Mouse (Mus musculus): Measurements from ENCODE around the gene Hs6st1.

The Hs6st1 gene

DNA sequence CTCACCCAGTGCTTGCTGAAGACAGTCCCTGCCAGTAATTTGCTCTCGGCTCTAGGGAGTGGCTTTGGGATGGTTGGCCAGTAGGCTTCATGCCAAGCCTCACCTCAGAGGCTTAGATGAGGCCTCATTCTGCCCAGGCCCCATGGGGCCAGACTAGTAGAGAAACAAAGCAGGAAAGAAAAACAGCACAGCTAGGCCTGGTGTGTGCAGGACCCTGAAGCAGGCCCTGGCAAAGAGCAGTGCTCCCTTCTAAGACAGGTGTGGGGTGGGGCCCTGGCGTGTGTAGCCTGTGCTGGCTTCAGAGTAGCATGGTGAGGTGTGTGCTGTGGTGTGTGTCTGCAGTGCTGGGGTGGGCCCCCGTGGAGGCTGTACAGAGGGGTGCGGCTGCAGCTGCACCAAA, 20.2 kb downstream of the Hs6st1 start:
- DNase-seq, result no peak

- no peak for DNase-seq
Measured at GRCm38 (mm10) chr1:36089481-36089880, 21.3 kb downstream of the Hs6st1 start.

DNA sequence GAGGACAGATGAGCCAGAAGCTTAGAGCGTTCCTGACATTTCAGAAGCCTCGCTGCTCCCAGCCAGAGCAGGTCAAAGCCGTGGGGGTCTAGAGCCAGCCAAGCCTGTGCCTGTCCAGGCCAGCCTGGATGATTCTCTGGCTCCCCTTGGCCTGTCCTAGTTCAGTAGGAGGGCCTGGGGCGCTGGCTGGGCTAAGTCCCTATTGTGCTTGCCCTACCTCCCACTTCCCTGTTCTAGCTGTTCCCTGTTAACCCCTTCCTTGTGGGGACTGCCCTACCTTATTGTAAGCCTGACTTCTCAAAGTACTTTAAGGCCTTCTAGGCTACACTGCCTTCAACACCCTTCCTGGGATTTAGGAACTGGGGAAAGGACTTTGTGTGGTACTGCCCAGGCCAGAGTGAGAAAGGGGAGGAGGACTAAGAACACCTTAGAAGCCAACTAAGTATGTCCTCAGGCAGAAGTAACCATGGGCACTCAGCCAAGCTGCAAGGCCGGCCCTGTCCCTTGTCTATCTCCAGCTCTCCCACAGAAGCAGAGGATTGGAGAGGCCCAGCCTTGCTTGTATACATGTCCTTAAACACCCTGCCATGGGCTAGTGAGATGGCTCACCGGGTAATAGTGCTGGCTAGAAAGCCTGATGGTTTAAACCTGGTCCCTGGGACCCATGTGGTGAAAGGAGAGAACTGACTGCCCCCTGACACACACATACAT, 22.0 kb downstream of the Hs6st1 start:
- DNase-seq, result no peak

DNA sequence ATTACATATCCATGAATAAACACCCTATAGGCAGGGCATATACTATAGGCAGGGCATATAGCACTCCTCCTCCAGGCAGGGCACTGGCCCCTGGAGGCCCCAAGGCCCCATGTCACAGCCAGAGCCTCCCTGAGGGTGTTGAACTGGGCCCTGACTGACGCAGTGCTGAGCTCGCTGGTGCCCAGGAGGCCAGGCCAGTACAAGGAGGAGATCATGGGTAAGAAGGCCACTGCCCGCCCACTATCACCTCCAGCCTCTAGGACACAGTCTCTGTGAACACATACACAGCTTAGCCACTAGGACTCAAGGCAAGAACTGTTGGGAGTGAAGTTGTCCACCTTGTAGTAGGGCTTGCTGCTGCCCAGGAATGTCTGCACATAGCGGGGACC, 22.5 kb downstream of the Hs6st1 start:
- DNase-seq, result no peak

DNA sequence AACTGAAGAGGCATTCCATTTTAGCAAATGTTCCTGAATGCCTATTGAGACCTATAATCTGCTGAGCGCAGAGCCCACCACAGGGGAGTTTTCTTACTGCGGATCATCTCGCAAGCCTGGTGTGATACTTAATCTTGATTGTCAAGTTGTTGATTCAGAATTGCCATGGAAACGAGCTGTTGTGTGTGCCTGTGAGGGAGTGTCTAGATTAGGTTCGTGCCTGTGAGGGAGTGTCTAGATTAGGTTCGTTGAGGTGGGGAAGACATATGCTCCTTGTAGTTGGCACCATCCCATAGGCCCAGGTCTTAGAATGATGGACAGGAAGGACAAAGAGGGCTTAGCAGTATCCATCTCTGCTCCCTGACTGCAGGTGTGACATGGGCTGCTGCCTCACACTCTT, 23.0 kb downstream of the Hs6st1 start:
- DNase-seq, result no peak

- DNase-seq, result no peak
Measured at GRCm38 (mm10) chr1:36093741-36094140, 25.5 kb downstream of the Hs6st1 start.

DNA sequence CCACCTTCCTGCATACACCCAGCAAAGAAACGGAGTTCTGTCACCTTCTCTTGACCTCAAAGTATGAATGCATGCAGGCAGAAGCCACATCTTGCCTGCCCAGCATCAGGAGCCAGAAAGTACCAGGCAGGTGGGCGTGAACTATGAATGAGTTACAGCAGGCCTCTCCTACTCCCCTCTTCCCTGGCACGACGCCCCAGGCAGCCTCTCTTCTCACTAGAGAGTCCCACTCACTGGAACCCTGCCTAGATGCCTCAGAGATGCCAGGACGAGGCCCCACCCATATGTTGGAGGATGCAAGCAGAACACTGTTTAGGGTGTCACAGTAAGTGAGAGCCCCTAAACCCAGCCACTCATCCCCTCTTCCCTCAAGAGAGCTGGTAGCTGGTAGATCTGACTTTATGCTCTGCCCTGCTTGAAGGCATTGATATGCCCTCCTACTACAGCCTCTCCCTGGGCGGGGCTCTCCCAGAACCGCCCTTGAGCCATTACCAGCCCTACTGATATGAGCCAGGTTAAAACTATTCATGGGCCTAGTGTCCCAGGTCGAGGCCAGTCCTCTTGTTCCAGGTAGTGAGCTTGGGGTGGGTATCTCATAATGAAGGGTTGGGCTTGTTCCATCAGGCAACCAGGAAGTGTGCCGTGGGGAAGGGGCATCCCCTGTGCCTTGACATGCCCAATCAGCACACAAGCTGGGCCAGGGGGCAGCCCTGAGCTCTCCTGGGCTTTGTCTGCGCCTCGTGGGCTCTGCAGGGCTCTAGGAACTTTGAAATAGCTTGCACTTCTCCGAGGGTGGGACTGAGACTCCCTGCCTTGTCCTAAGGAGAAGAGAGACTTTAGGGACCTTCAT, 27.4 kb downstream of the Hs6st1 start:
- DNase-seq, result peak; percentile 91

DNA sequence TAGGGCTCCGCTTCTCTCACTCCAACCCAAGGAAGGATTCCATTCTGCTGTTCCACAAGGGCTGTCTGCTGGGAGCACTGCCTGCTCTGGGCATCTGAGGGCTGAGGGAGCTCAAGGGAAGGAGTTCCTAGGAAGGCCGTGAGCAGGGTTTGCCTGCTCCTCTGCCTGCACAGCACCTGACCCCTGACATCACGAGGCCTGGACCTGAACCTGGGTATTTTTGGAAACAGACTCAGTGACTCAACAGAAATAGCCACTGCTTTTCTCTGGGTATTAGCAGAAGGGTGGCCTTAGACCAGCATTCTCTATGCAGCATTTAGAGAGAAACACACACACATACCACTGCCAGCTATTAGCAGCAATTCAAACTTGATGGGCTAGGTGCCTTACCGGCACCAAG, 30.2 kb downstream of the Hs6st1 start:
- no peak for DNase-seq

- DNase-seq, result no peak
Measured at GRCm38 (mm10) chr1:36100371-36100770, 32.2 kb downstream of the Hs6st1 start.

- DNase-seq, result no peak
Measured at GRCm38 (mm10) chr1:36105917-36106706, 37.9 kb downstream of the Hs6st1 start.

DNA sequence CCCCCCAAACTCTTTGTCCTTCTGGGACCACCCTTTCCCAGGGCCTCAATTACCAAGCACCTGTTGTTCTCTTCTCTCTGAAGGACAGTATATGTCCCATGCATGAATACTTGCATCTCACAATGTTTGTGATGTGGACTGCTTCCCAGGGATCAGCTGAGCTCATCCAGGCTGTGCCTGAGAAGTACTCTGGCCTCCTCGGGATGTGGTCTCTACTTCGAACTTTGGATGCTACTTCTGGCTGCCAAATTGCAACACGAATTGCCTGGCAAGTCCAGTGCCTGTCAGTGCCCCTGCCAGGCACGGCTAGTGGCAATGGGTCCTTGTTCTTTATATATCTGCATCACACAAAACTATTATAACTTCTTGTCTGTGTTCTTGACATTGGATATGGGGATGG, 41.8 kb downstream of the Hs6st1 start:
- DNase-seq, result no peak

DNA sequence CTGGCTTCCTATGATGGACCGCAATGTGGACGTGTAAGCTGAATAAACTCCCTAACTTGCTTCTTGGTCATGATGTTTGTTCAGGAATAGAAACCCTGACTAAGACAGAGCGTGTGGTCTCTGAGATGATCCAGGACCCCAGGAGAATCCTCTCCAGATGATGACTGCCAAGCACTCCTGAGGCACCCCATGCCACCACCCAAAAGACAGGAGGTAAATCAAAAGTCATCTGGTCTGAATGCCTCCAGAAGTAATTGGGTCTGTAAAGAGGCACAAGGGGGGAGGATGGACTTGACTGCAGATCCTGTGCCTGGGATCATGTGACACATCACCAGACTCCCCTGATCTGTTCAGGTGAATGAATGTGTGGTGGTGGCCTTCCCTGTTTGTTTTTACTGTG, 44.5 kb downstream of the Hs6st1 start:
- no peak for DNase-seq

DNA sequence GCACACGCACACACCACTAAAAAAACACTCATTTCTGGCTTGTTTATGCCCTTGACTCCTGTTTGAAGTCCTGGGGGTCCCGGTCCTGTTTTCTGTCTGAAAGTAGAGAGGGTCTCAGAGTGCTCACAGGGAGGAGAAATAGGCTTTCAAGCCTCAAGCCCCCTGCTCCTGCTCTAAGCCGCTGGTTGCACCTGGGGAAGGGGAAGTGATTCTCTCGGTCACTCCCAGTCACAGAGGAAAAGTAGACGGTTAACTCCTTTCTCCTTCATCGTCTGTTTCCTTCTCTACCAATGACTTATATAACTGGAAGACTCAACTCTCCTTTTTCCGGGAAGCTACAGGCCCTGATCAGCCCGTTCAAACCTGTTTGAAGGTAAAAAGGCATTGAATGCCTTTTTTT, 45.5 kb downstream of the Hs6st1 start:
- no peak for DNase-seq

- DNase-seq, result no peak
Measured at GRCm38 (mm10) chr1:36114844-36115243, 46.6 kb downstream of the Hs6st1 start.

- DNase-seq, result no peak
Measured at GRCm38 (mm10) chr1:36116488-36116887, 48.3 kb downstream of the Hs6st1 start.

GRCm38 (mm10) chr1:36118061-36118685, 50.0 kb downstream of the Hs6st1 start:
- DNase-seq, result no peak

DNA sequence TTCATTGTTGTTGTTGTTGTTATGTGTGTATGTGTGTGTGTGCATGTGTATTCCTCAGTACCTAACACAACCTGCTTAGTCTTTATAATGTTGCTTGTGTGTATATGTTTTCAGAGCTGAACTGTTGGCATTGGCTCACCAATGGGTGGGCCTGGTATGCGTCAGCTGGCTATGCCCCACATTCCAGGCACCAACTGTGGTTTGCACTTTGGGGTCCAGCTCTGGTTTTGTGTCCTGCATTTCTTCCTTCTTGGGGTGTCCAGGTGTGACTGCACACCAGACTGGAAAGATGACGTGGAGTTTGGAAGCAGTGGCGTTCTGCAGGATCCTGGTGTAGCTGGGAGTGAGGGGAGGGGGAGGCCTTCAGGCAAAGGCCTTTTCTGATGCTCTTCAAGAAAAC, 50.8 kb downstream of the Hs6st1 start:
- DNase-seq, result no peak

DNA sequence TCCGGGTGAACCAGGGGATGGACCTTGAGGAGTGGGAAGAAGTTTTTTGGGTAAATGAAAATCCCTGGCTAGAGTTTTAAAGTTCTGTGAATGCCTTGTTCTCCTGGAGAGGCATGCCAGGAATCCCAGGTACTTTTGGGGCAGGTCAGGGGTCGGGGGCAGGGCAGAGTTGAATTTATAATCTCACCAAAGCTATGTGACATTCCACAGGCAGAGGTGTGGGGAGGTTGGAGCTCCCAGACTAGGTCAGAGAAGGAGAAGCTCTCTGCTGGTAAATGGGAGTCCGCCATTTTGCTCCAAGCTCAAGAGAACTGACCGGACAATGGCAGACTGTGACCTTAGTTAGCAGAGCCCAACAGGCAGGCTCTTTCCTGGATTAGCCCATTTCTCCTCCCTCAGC, 51.2 kb downstream of the Hs6st1 start:
- no peak for DNase-seq

DNA sequence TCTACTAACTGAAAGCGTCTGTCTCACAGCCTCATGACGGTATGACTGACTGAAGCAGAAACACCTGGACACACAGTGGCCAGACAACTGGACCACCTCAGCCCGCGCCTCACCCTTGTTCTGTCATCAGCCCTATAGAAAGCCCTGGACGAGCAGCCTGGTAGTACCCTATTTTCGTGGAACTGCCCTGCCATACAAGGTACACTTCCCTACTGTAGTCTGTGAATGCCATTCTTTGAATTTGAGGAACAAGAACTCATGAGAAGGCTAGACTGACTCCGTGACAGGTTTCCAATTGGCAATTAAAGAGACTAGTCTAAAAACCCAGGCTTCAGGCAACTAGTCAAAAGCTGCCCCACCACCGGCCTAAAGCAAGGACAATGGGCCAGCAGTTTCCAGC, 53.0 kb downstream of the Hs6st1 start:
- no peak for DNase-seq

- no peak for DNase-seq
Measured at GRCm38 (mm10) chr1:36125076-36125475, 56.9 kb downstream of the Hs6st1 start.

DNA sequence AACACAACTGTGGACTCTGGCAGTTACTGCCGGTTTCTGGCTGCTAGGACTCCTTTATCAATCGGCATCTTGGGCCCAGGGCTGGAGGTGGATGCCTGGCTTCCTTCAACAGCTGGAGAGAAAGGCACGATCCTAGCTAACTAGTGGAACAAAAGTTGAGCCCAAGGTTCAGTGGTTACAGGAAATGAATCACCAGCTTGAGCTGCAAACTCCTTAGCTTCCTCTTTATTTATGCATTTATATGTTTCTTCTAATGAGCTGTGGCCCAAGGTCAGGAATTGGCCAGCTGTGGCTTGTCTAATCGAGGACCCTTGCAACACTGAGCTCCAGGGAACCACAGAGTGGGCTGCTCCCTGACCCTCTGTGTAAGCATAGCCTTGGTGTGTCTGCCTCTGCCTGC, 60.9 kb downstream of the Hs6st1 start:
- DNase-seq, result no peak

DNA sequence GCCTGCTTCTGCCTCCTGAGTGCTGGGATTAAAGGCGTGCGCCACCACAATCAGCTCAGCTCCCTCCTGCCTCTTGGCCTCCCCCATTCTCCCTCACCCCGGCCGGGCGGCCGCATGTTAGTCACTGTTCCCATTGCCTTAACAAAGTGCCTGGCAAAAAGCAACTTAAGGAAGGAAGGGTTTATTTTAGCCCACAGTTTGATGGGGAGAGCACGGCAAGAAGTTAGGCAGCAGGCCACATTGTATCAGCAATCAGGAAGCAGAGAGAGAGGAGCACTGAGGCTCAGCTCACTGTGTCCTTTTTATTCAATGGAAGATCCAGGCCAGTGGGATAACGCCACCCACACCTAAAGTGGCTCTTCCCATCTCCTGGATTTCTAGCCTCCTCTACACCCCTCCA, 61.7 kb downstream of the Hs6st1 start:
- DNase-seq, result no peak
